Mouse (Mus musculus) spleen, postnatal 10 days (tissue): ENCODE data around the gene Eipr1.
"Not testable (repeated sequence)": the region's sequence is repeated elsewhere in the genome, so short reads cannot be mapped to it uniquely, and the experiment has no call there.

Source experiments
- DNase-seq, 2 experiments: peaks; one replicate each; pipeline ENCODE4 v3.0.0; 2021 to 2022; ENCODE audit warnings: low spot score in 2 of 2

Eipr1 gene

GRCm38 (mm10) chr12:28880471-28880870 lies 128.9 kb downstream of the Eipr1 start:
- no peak for DNase-seq

GRCm38 (mm10) chr12:28887712-28888111 lies 136.1 kb downstream of the Eipr1 start:
- DNase-seq: no peak

- DNase-seq: no peak
Observed at GRCm38 (mm10) chr12:28889068-28889674, 137.6 kb downstream of the Eipr1 start.

GRCm38 (mm10) chr12:28891523-28891922 lies 139.9 kb downstream of the Eipr1 start:
- DNase-seq: no peak

GRCm38 (mm10) chr12:28896577-28896976 lies 145.0 kb downstream of the Eipr1 start:
- DNase-seq: no peak

- DNase-seq: no peak
Observed at GRCm38 (mm10) chr12:28898307-28898706, 146.7 kb downstream of the Eipr1 start.

- no peak for DNase-seq
Observed at GRCm38 (mm10) chr12:28899696-28900095, 148.1 kb downstream of the Eipr1 start.

- no peak for DNase-seq
Observed at GRCm38 (mm10) chr12:28900341-28900740, 148.7 kb downstream of the Eipr1 start.

GRCm38 (mm10) chr12:28902132-28902531 lies 150.5 kb downstream of the Eipr1 start:
- no peak for DNase-seq

GRCm38 (mm10) chr12:28903082-28903481 lies 151.5 kb downstream of the Eipr1 start:
- no peak for DNase-seq

GRCm38 (mm10) chr12:28905486-28905885 lies 153.9 kb downstream of the Eipr1 start:
- no peak for DNase-seq

- DNase-seq: no peak
Observed at GRCm38 (mm10) chr12:28906016-28906415, 154.4 kb downstream of the Eipr1 start.

- no peak for DNase-seq
Observed at GRCm38 (mm10) chr12:28906809-28907297, 155.2 kb downstream of the Eipr1 start.

- no peak for DNase-seq
Observed at GRCm38 (mm10) chr12:28907814-28908213, 156.2 kb downstream of the Eipr1 start.

- no peak for DNase-seq
Observed at GRCm38 (mm10) chr12:28909851-28910250, 158.2 kb downstream of the Eipr1 start.

- DNase-seq: no peak
Observed at GRCm38 (mm10) chr12:28910568-28910967, 159.0 kb downstream of the Eipr1 start.

- no peak for DNase-seq
Observed at GRCm38 (mm10) chr12:28912351-28912936, 160.8 kb downstream of the Eipr1 start.

GRCm38 (mm10) chr12:28913099-28913498 lies 161.5 kb downstream of the Eipr1 start:
- DNase-seq: no peak

GRCm38 (mm10) chr12:28914056-28914455 lies 162.5 kb downstream of the Eipr1 start:
- DNase-seq: not testable (repeated sequence)
